In the genomic region with DNA sequence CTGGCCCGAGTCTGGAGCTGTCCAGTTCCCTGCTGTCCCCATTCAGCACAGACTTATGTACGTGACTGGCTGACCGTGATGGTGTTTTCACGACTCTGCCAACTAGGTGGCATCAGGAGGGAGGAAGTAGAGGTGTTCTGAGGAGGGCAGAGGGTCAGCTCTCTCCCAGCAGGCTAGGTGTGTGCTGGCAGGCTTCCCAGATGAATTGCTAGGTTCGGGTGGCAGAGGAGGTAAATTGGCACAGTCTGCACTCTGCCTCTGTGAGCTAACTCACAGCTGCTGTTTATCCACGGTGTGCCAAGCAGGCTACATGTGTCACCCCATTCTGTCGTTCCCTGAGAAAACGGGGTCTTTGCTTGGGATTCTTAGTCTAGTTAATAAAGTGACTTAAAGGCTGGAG, we compare ENCODE assay signal across 19 mouse cellular contexts. TPM values are rescaled to one million over a fixed set of nuclear protein-coding genes. Genes with fewer than 3 reads are reported as not detected.
DNase-seq lines count a peak whose midpoint lies in the region; ATAC-seq and TF ChIP-seq lines count a peak whose summit lies in the region.
"Had no signal": no experiment of that assay in that cellular context is flagged by ENCODE, and none has a peak within 500 bp of the region (broad histone marks: within the 10 kb centered on the region; RNA-seq: fewer than 3 reads in every experiment).

No protein-coding gene starts in this region.

- TF ChIP-seq CTCF in gastrocnemius, adult 2 months (IDR thresholded peaks at IDR 0.05) = no peak
- no peak for TF ChIP-seq CTCF in lung, postnatal 0 days (IDR thresholded peaks at IDR 0.05)
- TF ChIP-seq CTCF in stomach, postnatal 0 days (IDR thresholded peaks at IDR 0.05; ENCODE audit: low read depth) = no peak; the same call in 1 of the 2 replicates

- H3K4me1 ChIP-seq in lung, postnatal 0 days (ENCODE audit: insufficient read depth, low read depth, low read length) = 0 out of 2 replicates have a peak, but pooled peaks cover 4% of the 10 kb centered on the region
- H3K4me1 ChIP-seq in stomach, postnatal 0 days (replicated peaks; ENCODE audit: control insufficient read depth, insufficient read depth) = no peaks in the 10 kb centered on the region
- H3K4me1 ChIP-seq: embryonic facial prominence, embryonic 12.5 days; limb, embryonic 12.5 days had no signal

- WGBS in lung, postnatal 0 days = 48% methylated on average over 8 of the region's 8 CpGs
- 57% methylated on average over 8 of the region's 8 CpGs for WGBS in stomach, postnatal 0 days

- no peaks in the 10 kb centered on the region for H3K9me3 ChIP-seq in lung, postnatal 0 days (ENCODE audit: low read length)
- no peaks in the 10 kb centered on the region for H3K9me3 ChIP-seq in stomach, postnatal 0 days (ENCODE audit: control insufficient read depth, low read length)
- H3K9me3 ChIP-seq: embryonic facial prominence, embryonic 12.5 days; limb, embryonic 12.5 days; lung, embryonic 15.5 days; midbrain, embryonic 12.5 days; stomach, embryonic 15.5 days had no signal

- H3K9ac ChIP-seq in lung, postnatal 0 days (replicated peaks; ENCODE audit: low read depth) = no peak overlapping the region
- H3K9ac ChIP-seq in stomach, postnatal 0 days (ENCODE audit: low read length) = no peak overlapping the region
- H3K9ac ChIP-seq: embryonic facial prominence, embryonic 12.5 days; limb, embryonic 12.5 days; lung, embryonic 15.5 days; midbrain, embryonic 12.5 days; stomach, embryonic 15.5 days had no signal

- DNase-seq in gastrocnemius, adult 2 months = peak; percentile 17
- no peak for DNase-seq in gastrocnemius, postnatal 4 days (ENCODE audit: low spot score in 2 of 2)
- DNase-seq in lung, postnatal 0 days (ENCODE audit: low spot score) = peak; percentile 65
- DNase-seq in lung, postnatal 14 days = no peak
- DNase-seq in kidney, adult 8-10 months = peak; percentile 63 to 77
- peak; percentile 61 for DNase-seq in stomach, postnatal 0 days (ENCODE audit: low spot score)
- DNase-seq in heart, postnatal 36 days = no peak
- DNase-seq in frontal cortex, postnatal 14 days (ENCODE audit: low spot score in 2 of 2) = no peak
- DNase-seq: adrenal gland, postnatal 25 days; gastrocnemius, postnatal 10 days; layer of hippocampus, postnatal 36 days; thymus, postnatal 14 days had no signal

- ATAC-seq in lung, postnatal 0 days = peak; percentile 64
- peak; percentile 72; the same call in 1 of the 2 replicates for ATAC-seq in stomach, postnatal 0 days (ENCODE audit: low FRiP score, low TSS enrichment)
- ATAC-seq: forebrain, embryonic 16.5 days had no signal

- no peaks in the 10 kb centered on the region for H3K36me3 ChIP-seq in lung, postnatal 0 days (ENCODE audit: insufficient read depth, low read length)
- H3K36me3 ChIP-seq in stomach, postnatal 0 days (ENCODE audit: control insufficient read depth, insufficient read depth, low read length) = no peaks in the 10 kb centered on the region
- H3K36me3 ChIP-seq: embryonic facial prominence, embryonic 12.5 days; limb, embryonic 12.5 days; lung, embryonic 15.5 days; midbrain, embryonic 12.5 days; stomach, embryonic 15.5 days had no signal

- no peak overlapping the region for H3K27ac ChIP-seq in gastrocnemius, adult 2 months
- no peak overlapping the region for H3K27ac ChIP-seq in lung, postnatal 0 days (ENCODE audit: low read length)
- no peak overlapping the region for H3K27ac ChIP-seq in stomach, postnatal 0 days (replicated peaks)
- H3K27ac ChIP-seq: embryonic facial prominence, embryonic 12.5 days; limb, embryonic 12.5 days; lung, embryonic 15.5 days; midbrain, embryonic 12.5 days; stomach, embryonic 15.5 days had no signal

- no peak overlapping the region for H3K4me2 ChIP-seq in lung, postnatal 0 days (replicated peaks; ENCODE audit: low read depth, low read length)
- H3K4me2 ChIP-seq in stomach, postnatal 0 days (replicated peaks; ENCODE audit: low read depth) = no peak overlapping the region
- H3K4me2 ChIP-seq: embryonic facial prominence, embryonic 12.5 days; heart, embryonic 11.5 days; limb, embryonic 12.5 days; lung, embryonic 15.5 days; midbrain, embryonic 12.5 days; stomach, embryonic 15.5 days had no signal

- no peak overlapping the region for H3K4me3 ChIP-seq in gastrocnemius, adult 2 months
- no peak overlapping the region for H3K4me3 ChIP-seq in lung, postnatal 0 days (ENCODE audit: low read depth, low read length)
- H3K4me3 ChIP-seq in stomach, postnatal 0 days (ENCODE audit: low read depth, low read length) = no peak overlapping the region
- H3K4me3 ChIP-seq: embryonic facial prominence, embryonic 12.5 days; limb, embryonic 12.5 days; lung, embryonic 15.5 days; midbrain, embryonic 12.5 days; stomach, embryonic 15.5 days had no signal

- no peaks in the 10 kb centered on the region for H3K27me3 ChIP-seq in lung, postnatal 0 days (replicated peaks; ENCODE audit: insufficient read depth, low read length)
- H3K27me3 ChIP-seq in stomach, postnatal 0 days (ENCODE audit: control insufficient read depth, insufficient read depth, low read length) = no peaks in the 10 kb centered on the region
- H3K27me3 ChIP-seq: embryonic facial prominence, embryonic 12.5 days; limb, embryonic 12.5 days; lung, embryonic 15.5 days; midbrain, embryonic 12.5 days; stomach, embryonic 15.5 days had no signal

- TF ChIP-seq EP300 in lung, postnatal 0 days (IDR thresholded peaks at IDR 0.05) = no peak
- no peak for TF ChIP-seq EP300 in stomach, postnatal 0 days (optimal IDR thresholded peaks at IDR 0.05)

- intact Hi-C loops in gastrocnemius, adult 2 months (cut with DNase I) = no loop called here
- intact Hi-C loops in heart, postnatal 36 days (cut with DNase I) = no loop called here

RNA-seq across cellular contexts. Expression of a gene that starts 12.8 kb away (rescaled TPM):
- total RNA-seq in gastrocnemius, adult 2 months (2021) = 10 to 100 TPM; 12.5 to 26.8 TPM
- 10 to 100 TPM; 47.6 to 59.3 TPM for total RNA-seq in gastrocnemius, postnatal 4 days (2021)
- polyA plus RNA-seq in lung, postnatal 0 days (2015; fragmentation: Nextera tagmentation; extraction: Ambion mirVana) = 36.3 and 36.6 TPM in 2 replicates
- 14.8 and 17.3 TPM in 2 replicates for polyA plus RNA-seq in stomach, postnatal 0 days (2015; fragmentation: Nextera tagmentation; extraction: Ambion mirVana)
- 10 to 100 TPM; 21.8 to 33.4 TPM for total RNA-seq in heart, postnatal 36 days (2021)

RNA-seq across cellular contexts. Expression of a gene that starts 13.7 kb away (rescaled TPM):
- total RNA-seq in gastrocnemius, adult 2 months (2021) = 1 to 10 TPM; 4.9 to 5.1 TPM
- 1 to 10 TPM; 7.8 to 9.8 TPM for total RNA-seq in gastrocnemius, postnatal 4 days (2021)
- 12.9 and 13.1 TPM in 2 replicates for polyA plus RNA-seq in lung, postnatal 0 days (2015; fragmentation: Nextera tagmentation; extraction: Ambion mirVana)
- 35.8 and 41.7 TPM in 2 replicates for polyA plus RNA-seq in stomach, postnatal 0 days (2015; fragmentation: Nextera tagmentation; extraction: Ambion mirVana)
- 1 to 10 TPM; 5.8 to 7.5 TPM for total RNA-seq in heart, postnatal 36 days (2021)

RNA-seq across cellular contexts. Expression of a gene that starts 45.6 kb away (rescaled TPM):
- 1 to 10 TPM; 3.0 to 3.9 TPM for total RNA-seq in gastrocnemius, adult 2 months (2021)
- total RNA-seq in gastrocnemius, postnatal 4 days (2021) = 10 to 100 TPM; 41.2 to 41.5 TPM
- 7.8 and 9.7 TPM in 2 replicates for polyA plus RNA-seq in lung, postnatal 0 days (2015; fragmentation: Nextera tagmentation; extraction: Ambion mirVana)
- 10.3 and 12.5 TPM in 2 replicates for polyA plus RNA-seq in stomach, postnatal 0 days (2015; fragmentation: Nextera tagmentation; extraction: Ambion mirVana)
- 1 to 10 TPM; 4.6 to 4.8 TPM for total RNA-seq in heart, postnatal 36 days (2021)

Comparison
In these comparisons a context has a peak if more than half of its experiments do, and no peak if none do; other contexts are left out.
1. DNase-seq: peak in gastrocnemius, adult 2 months (single experiment), lung, postnatal 0 days (single experiment), kidney, adult 8-10 months (2 of 2) and stomach, postnatal 0 days (single experiment); none in gastrocnemius, postnatal 4 days (0 of 2), lung, postnatal 14 days (single experiment), heart, postnatal 36 days (0 of 2) and frontal cortex, postnatal 14 days (0 of 2).
2. RNA of a gene that starts 45.6 kb away (total RNA-seq): 41.2 to 41.5 TPM in gastrocnemius, postnatal 4 days; 4.6 to 4.8 TPM in heart, postnatal 36 days and 3.0 to 3.9 TPM in gastrocnemius, adult 2 months; every median in the first group is over 4 times any median in the second.